Mouse (Mus musculus): ENCODE data around the gene Cngb1. TPM values are rescaled to one million over a fixed set of nuclear protein-coding genes. Genes with fewer than 3 reads are reported as not detected.

The Cngb1 gene
- polyA plus RNA-seq, 1 experiment from 2014 or later, result not detected

- 65% methylated on average over 5 of the region's 5 CpGs for WGBS (ENCODE audit: insufficient replicate concordance)
- no peaks in the 10 kb centered on the region for H3K4me1 ChIP-seq (replicated peaks)
- H3K9me3 ChIP-seq (replicated peaks), result no peaks in the 10 kb centered on the region
- H3K9ac ChIP-seq, result no peak overlapping the region
- peaks cover 28% of the 10 kb centered on the region for H3K36me3 ChIP-seq
- no peak overlapping the region for H3K4me3 ChIP-seq (replicated peaks)
- no peak overlapping the region for H3K4me2 ChIP-seq
- ATAC-seq (ENCODE audit: low read depth) (no peak), DNase-seq (no peak)
- no peaks in the 10 kb centered on the region for H3K27me3 ChIP-seq
- H3K27ac ChIP-seq, result no peak overlapping the region
Measured at GRCm38 (mm10) chr8:95341721-95342120, 35.3 kb upstream of the Cngb1 start.

DNA sequence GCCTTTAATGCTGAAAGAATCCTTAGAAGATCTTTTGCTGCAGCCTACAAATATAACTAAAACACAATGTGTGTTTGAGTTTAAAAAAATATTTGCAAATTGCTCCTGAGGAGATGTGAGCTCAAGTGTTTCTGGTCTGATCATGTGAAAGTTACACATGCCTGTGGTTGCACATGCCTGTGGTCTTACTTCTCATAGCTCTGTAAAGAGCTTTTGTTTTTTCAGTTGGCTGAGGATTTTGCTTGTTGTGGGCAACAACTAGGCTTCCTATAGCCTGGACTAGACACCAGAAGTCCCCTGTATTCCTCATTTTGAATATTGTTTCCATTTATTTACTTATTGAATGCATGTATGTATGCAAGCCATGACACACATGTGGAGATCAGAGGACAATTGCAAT lies 30.0 kb upstream of the Cngb1 start:
- no peak overlapping the region for H3K4me2 ChIP-seq
- ATAC-seq (ENCODE audit: low read depth) (no peak), DNase-seq (no peak)
- no peak overlapping the region for H3K27ac ChIP-seq
- H3K4me1 ChIP-seq (replicated peaks), result peaks cover 16% of the 10 kb centered on the region
- H3K9me3 ChIP-seq (replicated peaks), result no peaks in the 10 kb centered on the region
- H3K36me3 ChIP-seq, result peaks cover 25% of the 10 kb centered on the region
- H3K9ac ChIP-seq, result no peak overlapping the region
- H3K4me3 ChIP-seq (replicated peaks), result no peak overlapping the region
- H3K27me3 ChIP-seq, result no peaks in the 10 kb centered on the region

DNA sequence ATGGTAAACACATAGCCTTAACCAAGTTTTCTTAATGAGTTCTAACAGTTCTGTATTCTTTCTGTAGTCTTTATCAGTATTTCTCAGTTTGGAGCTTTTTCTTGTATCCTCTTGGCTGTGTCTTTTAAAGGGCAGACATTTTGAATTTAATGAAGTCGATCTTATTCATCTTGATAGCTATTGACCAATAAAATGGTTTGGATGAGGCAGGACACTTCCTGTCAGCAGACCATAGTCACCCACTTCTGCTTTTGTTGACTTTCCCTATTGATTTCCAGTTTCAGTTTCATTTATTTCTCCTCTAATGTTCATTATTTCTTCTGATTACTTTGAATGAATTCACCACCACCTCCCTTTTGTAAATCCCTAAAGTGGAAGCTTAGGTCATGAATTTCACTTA lies 29.3 kb upstream of the Cngb1 start:
- H3K9me3 ChIP-seq (replicated peaks), result no peaks in the 10 kb centered on the region
- ATAC-seq (ENCODE audit: low read depth) (no peak), DNase-seq (no peak)
- H3K9ac ChIP-seq, result no peak overlapping the region
- H3K27ac ChIP-seq, result no peak overlapping the region
- H3K27me3 ChIP-seq, result no peaks in the 10 kb centered on the region
- peaks cover 25% of the 10 kb centered on the region for H3K36me3 ChIP-seq
- 49% methylated on average over 1 of the region's 1 CpGs for WGBS (ENCODE audit: insufficient replicate concordance)
- no peak overlapping the region for H3K4me2 ChIP-seq
- H3K4me3 ChIP-seq (replicated peaks), result no peak overlapping the region
- H3K4me1 ChIP-seq (replicated peaks), result peaks cover 22% of the 10 kb centered on the region

GRCm38 (mm10) chr8:95332437-95333199 lies 26.2 kb upstream of the Cngb1 start:
- H3K36me3 ChIP-seq, result peaks cover 39% of the 10 kb centered on the region
- peak overlapping the region; percentile 95 for H3K4me2 ChIP-seq
- no peaks in the 10 kb centered on the region for H3K9me3 ChIP-seq (replicated peaks)
- H3K9ac ChIP-seq, result peak overlapping the region; percentile 85
- ATAC-seq (ENCODE audit: low read depth) (no peak), DNase-seq (no peak)
- WGBS (ENCODE audit: insufficient replicate concordance), result 22% methylated on average over 21 of the region's 21 CpGs
- H3K4me3 ChIP-seq (replicated peaks), result peak overlapping the region; percentile 75
- H3K27ac ChIP-seq, result peak overlapping the region; percentile 93
- H3K27me3 ChIP-seq, result no peaks in the 10 kb centered on the region
- peaks cover 33% of the 10 kb centered on the region for H3K4me1 ChIP-seq (replicated peaks)

DNA sequence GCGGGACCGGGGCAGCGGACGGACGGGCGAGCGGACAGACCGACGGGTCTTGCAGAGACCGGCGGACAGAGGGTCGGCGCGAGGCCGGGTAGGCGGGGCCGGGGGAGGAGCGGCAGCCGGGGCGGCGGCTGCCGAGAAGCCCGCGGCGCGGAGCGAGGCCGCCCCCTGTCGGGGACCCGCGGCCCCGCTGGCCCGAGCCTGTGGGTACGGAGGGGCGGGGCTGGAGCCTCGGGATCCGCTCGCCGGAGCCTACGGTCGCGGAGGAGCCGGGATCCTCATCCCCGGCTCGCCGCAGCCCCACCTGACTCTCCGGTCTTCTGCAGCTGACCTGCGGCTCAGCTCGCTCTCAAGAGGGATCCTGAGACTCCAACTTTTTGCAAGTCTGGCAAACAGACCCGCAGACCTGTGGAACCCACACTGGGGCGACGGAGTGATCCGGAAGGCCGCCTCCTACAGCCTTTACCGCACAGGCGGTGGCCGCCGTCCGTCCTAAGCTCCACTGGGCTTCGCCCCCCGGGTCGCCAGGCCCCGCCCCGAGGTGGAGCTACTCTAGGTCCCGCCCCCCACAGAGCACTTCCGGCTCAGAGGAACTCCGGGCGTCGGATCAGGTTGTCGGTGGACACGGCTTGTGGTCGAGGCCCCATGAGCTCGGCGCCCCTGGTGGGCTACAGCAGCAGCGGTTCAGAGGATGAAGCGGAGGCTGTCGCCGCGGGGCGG lies 25.5 kb upstream of the Cngb1 start, which contains the start of the genes Zfp319 and Usb1:
TSS of gene Zfp319 (minus strand) at position 231 of the 717 bp plus-strand sequence.
TSS of gene Usb1 (plus strand) at position 565 of the 717 bp plus-strand sequence.
- H3K9me3 ChIP-seq (replicated peaks), result no peaks in the 10 kb centered on the region
- peaks cover 40% of the 10 kb centered on the region for H3K36me3 ChIP-seq
- no peaks in the 10 kb centered on the region for H3K27me3 ChIP-seq
- H3K9ac ChIP-seq, result peak within 1 kb of the TSS; percentile 85
- peaks cover 33% of the 10 kb centered on the region for H3K4me1 ChIP-seq (replicated peaks)
- peak within 1 kb of the TSS; percentile 75 for H3K4me3 ChIP-seq (replicated peaks)
- H3K27ac ChIP-seq, result peak within 1 kb of the TSS; percentile 93
- WGBS (ENCODE audit: insufficient replicate concordance), result under 1% methylated on average over 77 of the region's 80 CpGs
- peak; percentile 90 for DNase-seq
- peak; percentile 91 for ATAC-seq (ENCODE audit: low read depth)
- peak within 1 kb of the TSS; percentile 95 for H3K4me2 ChIP-seq

GRCm38 (mm10) chr8:95331156-95331719 lies 24.9 kb upstream of the Cngb1 start:
- peak overlapping the region; percentile 75 for H3K4me3 ChIP-seq (replicated peaks)
- peak; percentile 36 for ATAC-seq (ENCODE audit: low read depth)
- peaks cover 43% of the 10 kb centered on the region for H3K36me3 ChIP-seq
- H3K9me3 ChIP-seq (replicated peaks), result no peaks in the 10 kb centered on the region
- peak overlapping the region; percentile 85 for H3K9ac ChIP-seq
- peak overlapping the region; percentile 93 for H3K27ac ChIP-seq
- WGBS (ENCODE audit: insufficient replicate concordance), result under 1% methylated on average over 38 of the region's 38 CpGs
- H3K4me1 ChIP-seq (replicated peaks), result peaks cover 33% of the 10 kb centered on the region
- H3K27me3 ChIP-seq, result no peaks in the 10 kb centered on the region
- no peak for DNase-seq
- peak overlapping the region; percentile 95 for H3K4me2 ChIP-seq

GRCm38 (mm10) chr8:95330367-95330766 lies 24.0 kb upstream of the Cngb1 start:
- 6% methylated on average over 1 of the region's 1 CpGs for WGBS (ENCODE audit: insufficient replicate concordance)
- Histone ChIP-seq H3K27ac (no peak overlapping the region), H3K4me1 (replicated peaks) (peaks cover 33% of the 10 kb centered on the region), H3K27me3 (no peaks in the 10 kb centered on the region), H3K4me3 (replicated peaks) (peak overlapping the region; percentile 75), H3K9ac (peak overlapping the region; percentile 85; the same call in 1 of the 2 replicates), H3K4me2 (peak overlapping the region; percentile 95), H3K9me3 (replicated peaks) (no peaks in the 10 kb centered on the region), H3K36me3 (peaks cover 50% of the 10 kb centered on the region)
- ATAC-seq (ENCODE audit: low read depth) (no peak), DNase-seq (no peak)

- 91% methylated on average over 46 of the region's 46 CpGs for WGBS (ENCODE audit: insufficient replicate concordance)
- H3K9me3 ChIP-seq (replicated peaks), result no peaks in the 10 kb centered on the region
- H3K36me3 ChIP-seq, result peaks cover 40% of the 10 kb centered on the region
- peaks cover 28% of the 10 kb centered on the region for H3K4me1 ChIP-seq (replicated peaks)
- H3K4me2 ChIP-seq, result no peak overlapping the region
- 0 out of 2 replicates have a peak, but pooled peaks cover 3% of the 10 kb centered on the region for H3K27me3 ChIP-seq
- H3K9ac ChIP-seq, result no peak overlapping the region
- DNase-seq (no peak), ATAC-seq (ENCODE audit: low read depth) (no peak)
- H3K4me3 ChIP-seq (replicated peaks), result no peak overlapping the region
- no peak overlapping the region for H3K27ac ChIP-seq
Measured at GRCm38 (mm10) chr8:95327866-95328465, 21.6 kb upstream of the Cngb1 start.

GRCm38 (mm10) chr8:95326822-95327221 lies 20.4 kb upstream of the Cngb1 start:
- WGBS (ENCODE audit: insufficient replicate concordance), result 80% methylated on average over 5 of the region's 5 CpGs
- Histone ChIP-seq H3K27ac (no peak overlapping the region), H3K36me3 (peaks cover 40% of the 10 kb centered on the region), H3K4me1 (replicated peaks) (peaks cover 19% of the 10 kb centered on the region), H3K9ac (no peak overlapping the region), H3K4me3 (replicated peaks) (no peak overlapping the region), H3K4me2 (no peak overlapping the region), H3K27me3 (peaks cover 7% of the 10 kb centered on the region), H3K9me3 (replicated peaks) (no peaks in the 10 kb centered on the region)
- ATAC-seq (ENCODE audit: low read depth), result no peak
- no peak for DNase-seq

- H3K4me1 ChIP-seq (replicated peaks), result peaks cover 12% of the 10 kb centered on the region
Measured at GRCm38 (mm10) chr8:95324646-95325045, 18.3 kb upstream of the Cngb1 start.

DNA sequence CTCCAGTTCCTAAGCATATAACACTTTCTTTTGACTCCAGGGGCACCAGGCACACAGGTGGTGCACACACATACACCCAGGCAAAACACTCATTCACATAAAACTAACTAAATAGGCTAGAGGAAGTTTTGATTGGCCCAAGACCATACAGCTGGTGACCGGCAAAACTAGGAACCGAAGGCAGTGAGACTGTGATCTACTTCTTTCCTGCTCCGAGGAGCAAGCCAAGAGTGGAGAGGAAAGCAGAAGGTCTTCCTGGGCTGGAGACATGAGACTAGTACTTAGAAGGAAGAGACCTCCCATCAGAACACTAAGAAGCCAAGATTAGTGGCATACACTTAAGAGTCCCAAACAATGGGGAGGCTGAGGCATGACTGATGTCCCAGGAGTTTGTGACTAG lies 16.8 kb upstream of the Cngb1 start:
- Histone ChIP-seq H3K9ac (no peak overlapping the region), H3K4me3 (replicated peaks) (no peak overlapping the region), H3K27ac (no peak overlapping the region), H3K4me1 (replicated peaks) (peaks cover 11% of the 10 kb centered on the region), H3K4me2 (no peak overlapping the region), H3K27me3 (peaks cover 38% of the 10 kb centered on the region), H3K36me3 (peaks cover 26% of the 10 kb centered on the region), H3K9me3 (replicated peaks) (no peaks in the 10 kb centered on the region)
- DNase-seq (no peak), ATAC-seq (ENCODE audit: low read depth) (no peak)
- WGBS (ENCODE audit: insufficient replicate concordance), result 72% methylated on average over 3 of the region's 3 CpGs

More at GRCm38 (mm10) chr8:95324646-95325045, 18.3 kb upstream of the Cngb1 start:
- Histone ChIP-seq H3K9me3 (replicated peaks) (no peaks in the 10 kb centered on the region), H3K9ac (no peak overlapping the region), H3K36me3 (peaks cover 40% of the 10 kb centered on the region), H3K27me3 (peaks cover 29% of the 10 kb centered on the region), H3K4me2 (no peak overlapping the region), H3K4me3 (replicated peaks) (no peak overlapping the region), H3K27ac (no peak overlapping the region)
- no peak for ATAC-seq (ENCODE audit: low read depth)
- no peak for DNase-seq
- whole genome bisulfite sequencing (ENCODE audit: insufficient replicate concordance), result 63% methylated on average over 5 of the region's 5 CpGs

Measured in liver, embryonic 13.5 days (tissue).